Comparison of ENCODE assay signal across 10 mouse cellular contexts in the genomic region with DNA sequence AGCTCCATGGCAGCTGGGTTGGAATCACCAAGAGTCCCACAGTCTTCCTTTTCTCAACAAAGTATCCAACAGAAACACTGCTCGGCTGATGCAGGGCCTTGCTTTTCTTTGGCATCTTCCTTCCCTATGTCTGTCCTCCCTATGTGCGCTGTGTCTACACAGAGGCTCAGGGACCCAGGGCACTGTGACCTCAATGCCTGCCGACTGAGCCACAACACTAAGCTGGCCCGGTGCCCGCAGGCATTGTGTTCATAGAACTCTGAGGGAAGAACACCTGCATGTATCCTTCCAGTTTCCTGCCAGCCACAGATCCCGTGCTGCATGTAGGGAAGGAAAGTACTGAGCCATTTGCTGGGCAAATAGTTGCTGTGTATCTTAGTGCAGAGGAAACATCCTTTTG.
DNase-seq lines count a peak whose midpoint lies in the region; ATAC-seq lines count a peak whose summit lies in the region.
"Had no signal": no experiment of that assay in that cellular context is flagged by ENCODE, and none has a peak within 500 bp of the region (broad histone marks: within the 10 kb centered on the region; RNA-seq: fewer than 3 reads in every experiment).

No protein-coding gene starts in this region.

- WGBS in hindbrain, embryonic 15.5 days: 71% methylated on average over 6 of the region's 6 CpGs
- WGBS in hindbrain, embryonic 11.5 days: 81% methylated on average over 6 of the region's 6 CpGs
- 71% methylated on average over 6 of the region's 6 CpGs for WGBS in embryonic facial prominence, embryonic 14.5 days

- H3K4me2 ChIP-seq in hindbrain, embryonic 15.5 days: no peak overlapping the region
- no peak overlapping the region for H3K4me2 ChIP-seq in hindbrain, embryonic 11.5 days (replicated peaks; ENCODE audit: low read depth, low read length)
- H3K4me2 ChIP-seq in embryonic facial prominence, embryonic 14.5 days (ENCODE audit: low read depth, low read length): no peak overlapping the region
- H3K4me2 ChIP-seq: midbrain, embryonic 12.5 days had no signal

- no peaks in the 10 kb centered on the region for H3K27me3 ChIP-seq in hindbrain, embryonic 15.5 days
- no peaks in the 10 kb centered on the region for H3K27me3 ChIP-seq in hindbrain, embryonic 11.5 days (ENCODE audit: control insufficient read depth, insufficient read depth, low read length)
- H3K27me3 ChIP-seq in embryonic facial prominence, embryonic 14.5 days (replicated peaks; ENCODE audit: control insufficient read depth, insufficient read depth, low read length): no peaks in the 10 kb centered on the region
- H3K27me3 ChIP-seq: midbrain, embryonic 12.5 days had no signal

- no peak overlapping the region for H3K27ac ChIP-seq in hindbrain, embryonic 15.5 days (replicated peaks)
- H3K27ac ChIP-seq in hindbrain, embryonic 11.5 days (ENCODE audit: low read depth, low read length): no peak overlapping the region
- H3K27ac ChIP-seq in embryonic facial prominence, embryonic 14.5 days (replicated peaks; ENCODE audit: low read depth, low read length): no peak overlapping the region
- H3K27ac ChIP-seq: midbrain, embryonic 12.5 days had no signal

- H3K4me1 ChIP-seq in hindbrain, embryonic 15.5 days (replicated peaks): no peaks in the 10 kb centered on the region; the same call in none of the 2 replicates
- H3K4me1 ChIP-seq in hindbrain, embryonic 11.5 days (replicated peaks; ENCODE audit: control insufficient read depth, insufficient read depth, low read length): no peaks in the 10 kb centered on the region
- H3K4me1 ChIP-seq in embryonic facial prominence, embryonic 14.5 days (ENCODE audit: control insufficient read depth, insufficient read depth, low read length): no peaks in the 10 kb centered on the region
- H3K4me1 ChIP-seq: midbrain, embryonic 12.5 days had no signal

- no peaks in the 10 kb centered on the region for H3K36me3 ChIP-seq in hindbrain, embryonic 15.5 days
- no peaks in the 10 kb centered on the region for H3K36me3 ChIP-seq in hindbrain, embryonic 11.5 days (ENCODE audit: control insufficient read depth, insufficient read depth, low read length)
- H3K36me3 ChIP-seq in embryonic facial prominence, embryonic 14.5 days (ENCODE audit: control insufficient read depth, insufficient read depth, low read length): no peaks in the 10 kb centered on the region
- H3K36me3 ChIP-seq: midbrain, embryonic 12.5 days had no signal

- DNase-seq in hindbrain, embryonic 11.5 days (ENCODE audit: low spot score): no peak
- peak; percentile 81 for DNase-seq in embryonic facial prominence, embryonic 14.5 days (ENCODE audit: low spot score)
- DNase-seq in kidney, postnatal 36 days: peak; percentile 65 to 79
- DNase-seq in thymus, adult 18-20 months: peak; percentile 66 to 78
- DNase-seq in layer of hippocampus, postnatal 25 days (ENCODE audit: extremely low spot score in 1 of 2, low spot score in 1 of 2): no peak
- no peak for DNase-seq in urinary bladder, postnatal 10 days (ENCODE audit: low spot score)
- no peak for DNase-seq in spleen, adult 18-20 months

- peak; percentile 69; the same call in 1 of the 2 replicates for ATAC-seq in hindbrain, embryonic 15.5 days (ENCODE audit: low FRiP score, low read depth)
- ATAC-seq in hindbrain, embryonic 11.5 days (ENCODE audit: low FRiP score): no peak
- ATAC-seq in embryonic facial prominence, embryonic 14.5 days (ENCODE audit: low read depth): 0 out of 2 replicates have a peak, but pooled peaks have one; percentile 37
- ATAC-seq: forebrain, embryonic 14.5 days had no signal

- no peak overlapping the region for H3K4me3 ChIP-seq in hindbrain, embryonic 15.5 days
- no peak overlapping the region for H3K4me3 ChIP-seq in hindbrain, embryonic 11.5 days (ENCODE audit: low read depth, low read length)
- no peak overlapping the region for H3K4me3 ChIP-seq in embryonic facial prominence, embryonic 14.5 days (ENCODE audit: low read depth, low read length)
- H3K4me3 ChIP-seq: midbrain, embryonic 12.5 days had no signal

- H3K9ac ChIP-seq in hindbrain, embryonic 15.5 days: no peak overlapping the region
- H3K9ac ChIP-seq in hindbrain, embryonic 11.5 days (ENCODE audit: low read depth, low read length): no peak overlapping the region
- H3K9ac ChIP-seq in embryonic facial prominence, embryonic 14.5 days (ENCODE audit: low read depth, low read length): no peak overlapping the region
- H3K9ac ChIP-seq: midbrain, embryonic 12.5 days had no signal

- no peaks in the 10 kb centered on the region for H3K9me3 ChIP-seq in hindbrain, embryonic 15.5 days
- H3K9me3 ChIP-seq in hindbrain, embryonic 11.5 days (ENCODE audit: control insufficient read depth, low read length): no peaks in the 10 kb centered on the region
- no peaks in the 10 kb centered on the region for H3K9me3 ChIP-seq in embryonic facial prominence, embryonic 14.5 days (ENCODE audit: control insufficient read depth, low read length)
- H3K9me3 ChIP-seq: midbrain, embryonic 12.5 days had no signal

Comparison
In these comparisons a context has a peak if more than half of its experiments do, and no peak if none do; other contexts are left out.
1. DNase-seq: peak in embryonic facial prominence, embryonic 14.5 days (single experiment), kidney, postnatal 36 days (2 of 2) and thymus, adult 18-20 months (2 of 2); none in hindbrain, embryonic 11.5 days (single experiment), layer of hippocampus, postnatal 25 days (0 of 2), urinary bladder, postnatal 10 days (single experiment) and spleen, adult 18-20 months (0 of 2).